Mouse (Mus musculus): ENCODE results near the gene Mrps10. TPM values are rescaled to one million over a fixed set of nuclear protein-coding genes. Genes with fewer than 3 reads are reported as not detected.
"Not testable (repeated sequence)": the region's sequence is repeated elsewhere in the genome, so short reads cannot be mapped to it uniquely, and the experiment has no call there.

Mrps10 gene
- polyA plus RNA-seq, 1 experiment from 2014 or later, result 73.1 TPM

- H3K27me3 ChIP-seq (replicated peaks), result no peaks in the 10 kb centered on the region
- H3K9ac ChIP-seq, result no peak overlapping the region
- ATAC-seq (ENCODE audit: insufficient read depth, low FRiP score, low read depth), result no peak
- 82% methylated on average over 3 of the region's 3 CpGs for WGBS
- H3K4me3 ChIP-seq (replicated peaks), result no peak overlapping the region
- H3K4me1 ChIP-seq, result no peaks in the 10 kb centered on the region
- no peaks in the 10 kb centered on the region for H3K36me3 ChIP-seq
- H3K9me3 ChIP-seq, result no peaks in the 10 kb centered on the region
- no peak overlapping the region for H3K27ac ChIP-seq
- H3K4me2 ChIP-seq, result no peak overlapping the region
Observed at GRCm38 (mm10) chr17:47421566-47421965, 52.9 kb downstream of the Mrps10 start.

- not testable (repeated sequence) for H3K9ac ChIP-seq; H3K4me2 ChIP-seq; H3K4me3 ChIP-seq (replicated peaks); H3K27ac ChIP-seq; ATAC-seq (ENCODE audit: insufficient read depth, low FRiP score, low read depth); H3K4me1 ChIP-seq; H3K9me3 ChIP-seq; H3K36me3 ChIP-seq; H3K27me3 ChIP-seq (replicated peaks)
- WGBS, result 90% methylated on average over 1 of the region's 1 CpGs
Observed at GRCm38 (mm10) chr17:47422616-47423015, 53.9 kb downstream of the Mrps10 start.

- no peak overlapping the region for H3K4me2 ChIP-seq
- peaks cover 7% of the 10 kb centered on the region; the same call in 1 of the 2 replicates for H3K4me1 ChIP-seq
- WGBS, result 56% methylated on average over 6 of the region's 6 CpGs
- H3K9ac ChIP-seq, result no peak overlapping the region
- H3K36me3 ChIP-seq, result no peaks in the 10 kb centered on the region
- no peaks in the 10 kb centered on the region for H3K27me3 ChIP-seq (replicated peaks)
- H3K27ac ChIP-seq, result no peak overlapping the region
- no peak overlapping the region for H3K4me3 ChIP-seq (replicated peaks)
- H3K9me3 ChIP-seq, result no peaks in the 10 kb centered on the region
- peak; percentile 41; the same call in 1 of the 2 replicates for ATAC-seq (ENCODE audit: insufficient read depth, low FRiP score, low read depth)
Observed at GRCm38 (mm10) chr17:47424186-47424585, 55.5 kb downstream of the Mrps10 start.

- H3K27ac ChIP-seq, result no peak overlapping the region
- H3K4me1 ChIP-seq, result peaks cover 8% of the 10 kb centered on the region; the same call in 1 of the 2 replicates
- H3K27me3 ChIP-seq (replicated peaks), result no peaks in the 10 kb centered on the region
- 72% methylated on average over 6 of the region's 6 CpGs for WGBS
- H3K9me3 ChIP-seq, result no peaks in the 10 kb centered on the region
- no peak overlapping the region for H3K9ac ChIP-seq
- ATAC-seq (ENCODE audit: insufficient read depth, low FRiP score, low read depth), result no peak
- H3K4me2 ChIP-seq, result no peak overlapping the region
- H3K4me3 ChIP-seq (replicated peaks), result no peak overlapping the region
- H3K36me3 ChIP-seq, result no peaks in the 10 kb centered on the region
Observed at GRCm38 (mm10) chr17:47427316-47427715, 58.6 kb downstream of the Mrps10 start.

- H3K9ac ChIP-seq, result no peak overlapping the region
- no peak overlapping the region for H3K4me3 ChIP-seq (replicated peaks)
- H3K36me3 ChIP-seq, result no peaks in the 10 kb centered on the region
- peak; percentile 59 for ATAC-seq (ENCODE audit: insufficient read depth, low FRiP score, low read depth)
- 8% methylated on average over 8 of the region's 8 CpGs for WGBS
- peak overlapping the region; percentile 29; the same call in 1 of the 2 replicates for H3K4me2 ChIP-seq
- H3K27me3 ChIP-seq (replicated peaks), result no peaks in the 10 kb centered on the region
- peaks cover 8% of the 10 kb centered on the region; the same call in 1 of the 2 replicates for H3K4me1 ChIP-seq
- H3K27ac ChIP-seq, result no peak overlapping the region
- H3K9me3 ChIP-seq, result no peaks in the 10 kb centered on the region
Observed at GRCm38 (mm10) chr17:47428831-47429304, 60.2 kb downstream of the Mrps10 start.

- H3K27ac ChIP-seq, result no peak overlapping the region
- H3K36me3 ChIP-seq, result no peaks in the 10 kb centered on the region
- H3K9me3 ChIP-seq, result no peaks in the 10 kb centered on the region
- WGBS, result 67% methylated on average over 5 of the region's 5 CpGs
- no peak overlapping the region for H3K4me2 ChIP-seq
- peaks cover 8% of the 10 kb centered on the region; the same call in 1 of the 2 replicates for H3K4me1 ChIP-seq
- H3K4me3 ChIP-seq (replicated peaks), result no peak overlapping the region
- no peaks in the 10 kb centered on the region for H3K27me3 ChIP-seq (replicated peaks)
- H3K9ac ChIP-seq, result no peak overlapping the region
- ATAC-seq (ENCODE audit: insufficient read depth, low FRiP score, low read depth), result no peak
Observed at GRCm38 (mm10) chr17:47430815-47431214, 62.1 kb downstream of the Mrps10 start.

Other genes starting within 250 kb of the Mrps10 start
- 0.46 and 0.49 TPM in 2 replicates for gene Guca1b, start 16.5 kb downstream of the Mrps10 start, polyA plus RNA-seq (2015; fragmentation: Nextera tagmentation; extraction: Ambion mirVana)
- 3.0 and 4.0 TPM in 2 replicates for gene Guca1a, start 31.7 kb downstream of the Mrps10 start, polyA plus RNA-seq (2015; fragmentation: Nextera tagmentation; extraction: Ambion mirVana)
- 3.5 and 4.0 TPM in 2 replicates for gene AI661453, start 67.7 kb downstream of the Mrps10 start, polyA plus RNA-seq (2015; fragmentation: Nextera tagmentation; extraction: Ambion mirVana)
- gene 1700001C19Rik, start 68.5 kb downstream of the Mrps10 start, polyA plus RNA-seq (2015; fragmentation: Nextera tagmentation; extraction: Ambion mirVana), result 0.12 and 0.37 TPM in 2 replicates
- 23.3 and 25.2 TPM in 2 replicates for gene Taf8, start 133.4 kb downstream of the Mrps10 start, polyA plus RNA-seq (2015; fragmentation: Nextera tagmentation; extraction: Ambion mirVana)
- gene Ccnd3, start 136.2 kb downstream of the Mrps10 start, polyA plus RNA-seq (2015; fragmentation: Nextera tagmentation; extraction: Ambion mirVana), result 391 and 408 TPM in 2 replicates
- 21.2 and 21.4 TPM in 2 replicates for gene Bysl, start 242.6 kb downstream of the Mrps10 start, polyA plus RNA-seq (2015; fragmentation: Nextera tagmentation; extraction: Ambion mirVana)
- gene Med20, start 242.7 kb downstream of the Mrps10 start, polyA plus RNA-seq (2015; fragmentation: Nextera tagmentation; extraction: Ambion mirVana), result 38.7 and 39.7 TPM in 2 replicates
- 1.0 and 1.5 TPM in 2 replicates for gene Gm20517, start 242.7 kb downstream of the Mrps10 start, polyA plus RNA-seq (2015; fragmentation: Nextera tagmentation; extraction: Ambion mirVana)

Data from stomach, embryonic 15.5 days (tissue).